Mouse (Mus musculus): Measurements from ENCODE around the gene Hes6.

Gene Hes6

DNA sequence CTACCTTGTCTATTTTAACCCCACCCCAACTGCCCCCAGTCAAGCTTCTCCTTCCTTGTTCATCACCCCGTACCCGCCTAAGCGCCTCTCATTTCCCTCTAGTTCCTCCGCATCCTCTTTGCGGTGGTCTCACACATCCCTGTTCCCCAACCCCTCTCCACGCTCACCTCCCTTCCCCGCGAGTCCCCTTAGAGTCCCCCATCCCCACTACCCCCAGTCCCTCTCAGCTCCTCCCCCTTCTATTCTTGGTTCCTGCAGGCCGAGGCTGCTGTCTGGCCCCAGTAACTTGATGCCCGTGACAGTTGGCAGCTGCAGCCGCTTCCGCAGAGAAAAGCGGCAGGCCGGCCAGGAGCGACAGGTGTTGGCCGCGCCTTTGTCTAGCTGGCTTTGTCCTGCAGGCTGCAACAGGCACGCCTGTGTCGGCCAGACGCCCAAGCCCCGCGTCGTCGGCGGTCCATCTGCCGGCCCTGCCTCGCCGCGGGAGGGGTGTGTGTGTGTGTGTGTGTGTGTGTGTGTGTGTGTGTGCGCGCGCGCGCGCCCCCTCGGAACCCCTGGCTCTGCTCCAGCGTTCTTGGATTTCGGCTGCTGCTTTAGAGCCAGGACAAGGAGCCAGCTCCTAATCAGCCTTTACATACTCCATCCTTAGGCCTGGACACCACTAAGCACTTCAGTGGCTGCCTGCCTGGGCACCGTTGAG lies at the start of gene Hes6:
TSS of gene Hes6 (minus strand) at position 141 of the 697 bp plus-strand sequence.
- DNase-seq (ENCODE audit: low spot score in 2 of 2): peak in 1 of 2 experiments; percentile 55

DNA sequence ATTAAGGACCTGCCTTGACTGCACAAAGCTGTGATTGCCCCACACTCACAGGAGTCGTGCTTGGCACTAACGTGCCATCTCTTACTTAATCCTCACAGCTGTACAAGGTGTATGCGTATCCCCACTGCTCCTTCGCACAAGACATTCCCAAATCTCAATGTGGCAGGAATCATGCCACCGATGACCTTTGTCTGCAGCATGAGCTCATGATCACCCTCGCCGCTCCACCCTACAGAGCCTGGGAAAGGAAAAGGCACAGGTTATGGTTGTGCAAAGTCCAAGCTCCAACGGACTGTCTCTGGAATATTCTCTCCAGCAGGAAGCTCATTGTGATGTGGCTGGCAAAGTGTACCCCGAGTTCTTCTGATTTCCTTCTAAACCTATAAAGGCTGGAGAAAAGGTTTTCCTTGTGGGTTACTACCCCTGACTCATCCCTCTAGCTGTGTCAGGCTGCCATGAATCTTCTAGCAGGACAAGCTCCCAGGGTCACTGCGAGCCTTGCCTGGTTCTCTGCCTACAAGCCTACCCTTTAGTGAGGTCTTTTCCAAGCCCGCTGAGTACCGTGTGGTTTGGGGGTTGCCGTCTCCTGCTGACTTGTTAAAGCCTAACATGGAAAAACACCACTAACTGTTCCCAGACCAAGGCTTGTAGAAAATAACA lies 49.6 kb upstream of the Hes6 start:
- DNase-seq (ENCODE audit: low spot score in 2 of 2): no peak

GRCm38 (mm10) chr1:91460564-91460963 lies 46.7 kb upstream of the Hes6 start:
- DNase-seq (ENCODE audit: low spot score in 2 of 2): no peak

DNA sequence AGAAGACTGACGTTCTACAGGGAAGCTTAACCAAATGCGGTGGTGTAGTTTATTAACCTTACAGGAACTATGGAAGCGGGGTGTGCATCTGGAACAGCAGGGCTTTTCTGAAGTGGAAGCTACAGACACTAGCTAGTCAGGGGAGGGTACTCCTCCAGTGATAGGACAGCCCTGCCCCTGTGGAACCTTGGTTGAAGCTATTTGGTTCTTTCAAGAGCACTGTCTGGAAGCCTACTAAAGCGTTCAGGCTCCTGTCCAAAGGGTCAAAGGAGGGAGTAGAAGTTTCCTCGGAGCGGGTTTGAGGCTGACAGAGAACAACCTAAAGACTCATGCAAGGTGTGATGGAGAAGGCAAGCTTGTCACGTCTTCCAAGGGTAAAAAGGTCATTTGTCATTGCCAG lies 46.2 kb upstream of the Hes6 start:
- DNase-seq (ENCODE audit: low spot score in 2 of 2): no peak

- DNase-seq (ENCODE audit: low spot score in 2 of 2): peak; percentile 97 to 100
Measured at GRCm38 (mm10) chr1:91459059-91459809, 45.4 kb upstream of the Hes6 start, which contains the start of gene Per2. Gene Per2, minus strand, starts transcription at chr1:91459324.

- peak in 1 of 2 experiments; percentile 77 for DNase-seq (ENCODE audit: low spot score in 2 of 2)
Measured at GRCm38 (mm10) chr1:91458223-91458861, 44.5 kb upstream of the Hes6 start.

GRCm38 (mm10) chr1:91457698-91458097 lies 43.9 kb upstream of the Hes6 start:
- DNase-seq (ENCODE audit: low spot score in 2 of 2): peak; percentile 55 to 78

- DNase-seq (ENCODE audit: low spot score in 2 of 2): no peak
Measured at GRCm38 (mm10) chr1:91457116-91457515, 43.3 kb upstream of the Hes6 start.

GRCm38 (mm10) chr1:91456301-91456801 lies 42.5 kb upstream of the Hes6 start:
- peak in 1 of 2 experiments; percentile 48 for DNase-seq (ENCODE audit: low spot score in 2 of 2)

GRCm38 (mm10) chr1:91455661-91456161 lies 41.9 kb upstream of the Hes6 start:
- no peak for DNase-seq (ENCODE audit: low spot score in 2 of 2)

DNA sequence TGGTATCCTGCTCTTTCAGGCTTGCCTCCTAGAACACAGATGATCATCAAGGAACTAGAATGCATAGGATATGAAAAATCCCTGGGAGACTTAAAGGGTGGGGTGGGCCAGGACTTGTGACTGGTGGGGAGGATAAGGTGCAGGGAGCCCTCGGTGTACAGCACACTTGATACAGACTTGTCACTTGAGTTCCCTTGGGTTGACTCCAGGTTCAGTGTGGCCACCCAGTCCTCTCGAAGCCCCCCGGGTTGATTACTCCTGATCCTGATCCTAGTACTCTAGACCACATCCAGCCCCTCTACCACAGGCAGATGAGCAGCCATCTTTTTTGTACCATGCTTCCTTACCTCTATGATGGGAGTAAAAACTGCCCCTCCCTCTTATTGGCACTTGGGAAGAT lies 41.1 kb upstream of the Hes6 start:
- no peak for DNase-seq (ENCODE audit: low spot score in 2 of 2)

DNA sequence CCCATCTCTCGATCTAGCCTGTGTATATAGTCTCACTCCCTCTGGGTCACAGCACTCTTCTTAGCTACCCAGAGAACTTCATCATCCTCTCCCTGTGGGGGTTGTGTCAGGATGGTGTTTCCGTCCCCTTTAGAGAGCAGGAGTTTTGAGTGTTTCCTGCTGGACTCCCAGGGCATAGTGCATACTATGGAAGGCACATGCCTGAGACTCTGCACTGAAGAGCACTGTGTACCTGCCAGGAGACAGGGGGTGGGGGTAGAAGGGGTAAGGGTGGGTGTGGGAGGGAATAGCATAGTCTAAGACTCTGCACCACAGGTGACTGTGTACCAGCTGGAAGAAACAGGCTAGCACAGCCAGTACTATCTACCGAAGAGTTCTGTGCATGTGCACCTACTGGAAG lies 40.5 kb upstream of the Hes6 start:
- no peak for DNase-seq (ENCODE audit: low spot score in 2 of 2)

DNA sequence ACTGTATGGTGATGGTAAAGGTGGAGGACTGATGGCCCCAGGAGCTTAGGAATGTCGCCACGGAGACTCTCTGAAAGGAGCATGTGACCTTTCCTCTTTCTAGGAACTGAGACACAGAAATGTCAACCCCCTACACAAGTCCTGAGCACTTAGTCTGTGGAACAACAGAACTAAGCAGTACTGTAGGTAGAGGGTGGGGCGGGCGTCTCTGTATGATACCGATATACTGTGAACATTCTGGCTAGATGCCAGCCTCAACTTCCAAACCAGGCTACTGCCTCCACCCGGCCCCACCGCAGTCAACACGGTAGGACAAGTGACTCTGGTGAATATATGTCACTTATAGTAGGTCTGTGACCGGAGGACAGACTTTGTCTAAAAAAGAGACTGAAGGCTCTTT lies 40.1 kb upstream of the Hes6 start:
- no peak for DNase-seq (ENCODE audit: low spot score in 2 of 2)

GRCm38 (mm10) chr1:91451547-91452084 lies 37.8 kb upstream of the Hes6 start:
- no peak for DNase-seq (ENCODE audit: low spot score in 2 of 2)

DNA sequence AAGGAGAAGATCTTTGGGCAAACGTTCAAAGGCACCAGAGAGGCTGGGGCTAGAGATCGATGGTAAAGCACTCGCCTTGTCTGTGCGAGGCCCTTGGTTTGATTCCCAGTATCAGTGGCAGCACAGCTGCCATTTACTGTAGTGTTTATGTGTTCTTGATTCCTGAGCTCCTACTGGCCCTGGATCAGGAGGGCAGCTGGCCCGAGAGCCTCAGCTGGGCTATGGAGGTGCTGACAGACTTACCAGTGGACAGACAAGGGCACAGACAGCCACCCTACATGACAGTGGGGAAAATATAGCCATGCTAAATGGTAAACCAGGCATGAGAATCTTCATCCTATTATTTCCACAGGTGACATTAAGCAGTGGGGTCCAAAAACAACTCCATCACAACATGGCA lies 37.0 kb upstream of the Hes6 start:
- DNase-seq (ENCODE audit: low spot score in 2 of 2): no peak

GRCm38 (mm10) chr1:91448688-91449087 lies 34.9 kb upstream of the Hes6 start:
- DNase-seq (ENCODE audit: low spot score in 2 of 2): no peak

DNA sequence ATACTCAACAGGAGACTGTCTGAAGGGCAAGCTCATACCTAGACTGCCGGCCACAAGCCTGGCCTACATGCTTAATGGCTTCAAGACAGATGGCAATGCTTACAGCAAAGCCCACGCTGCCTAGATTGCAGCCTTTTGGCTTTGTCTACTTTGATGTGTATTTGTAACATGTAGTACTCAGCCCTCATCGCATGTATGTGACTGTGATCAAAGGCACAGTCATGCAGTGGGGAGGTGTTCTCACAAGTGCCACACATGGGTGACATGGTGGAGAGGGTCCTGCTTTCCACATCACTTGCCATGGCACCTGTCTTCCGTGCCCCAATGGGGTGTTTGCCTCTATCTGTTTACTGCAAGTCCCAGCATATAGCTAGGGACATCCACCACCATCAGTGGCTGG lies 32.7 kb upstream of the Hes6 start:
- no peak for DNase-seq (ENCODE audit: low spot score in 2 of 2)

DNA sequence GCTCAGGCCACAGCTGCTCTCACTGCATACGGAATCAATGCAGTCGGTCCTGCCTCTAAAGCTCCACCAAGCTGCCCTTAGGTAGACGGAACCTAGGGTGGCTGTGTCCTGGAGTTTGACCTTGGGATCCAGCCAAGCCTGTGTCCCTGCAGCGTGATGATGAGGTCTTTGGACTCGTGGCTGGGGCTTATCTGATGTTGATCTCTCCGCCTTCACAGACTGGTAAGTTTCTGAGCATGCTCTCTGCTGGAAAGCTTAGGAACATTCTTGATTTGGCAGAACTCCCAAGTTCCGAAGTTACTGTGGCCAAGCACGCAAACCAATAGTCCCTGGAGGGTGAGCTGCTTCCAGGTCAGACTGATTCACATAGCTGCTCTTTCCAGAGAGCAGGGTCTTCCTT lies 32.2 kb upstream of the Hes6 start:
- DNase-seq (ENCODE audit: low spot score in 2 of 2): no peak

GRCm38 (mm10) chr1:91444841-91445830 lies 31.3 kb upstream of the Hes6 start:
- DNase-seq (ENCODE audit: low spot score in 2 of 2): peak in 1 of 2 experiments; percentile 47

DNA sequence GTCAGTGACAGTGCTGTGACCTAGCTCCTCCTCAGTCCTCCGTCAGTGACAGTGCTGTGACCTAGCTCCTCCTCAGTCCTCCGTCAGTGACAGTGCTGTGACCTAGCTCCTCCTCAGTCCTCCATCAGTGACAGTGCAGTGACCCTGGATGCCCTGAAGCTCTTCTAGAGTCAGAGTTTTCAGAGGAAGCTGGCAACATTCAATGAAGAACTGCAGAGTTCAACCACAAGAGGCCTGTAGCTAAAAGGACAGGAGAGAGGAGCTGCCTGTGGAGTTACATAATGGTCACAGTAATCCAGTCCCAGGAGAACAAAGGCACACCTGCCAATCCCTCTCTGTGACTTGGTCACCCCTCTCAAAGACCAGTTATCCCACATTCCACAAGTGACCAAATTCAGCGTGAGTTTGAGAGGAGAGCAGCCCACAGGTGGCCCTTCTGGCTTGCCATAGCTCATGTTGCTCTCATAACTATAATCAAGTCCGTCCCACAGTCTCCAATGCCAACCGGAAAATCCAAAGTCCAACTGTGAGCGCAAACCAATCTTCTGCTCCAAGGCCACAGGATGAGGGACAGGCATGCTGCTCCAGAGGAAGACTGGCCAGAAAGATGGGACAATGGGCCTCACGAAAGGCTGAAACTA lies 28.6 kb upstream of the Hes6 start:
- no peak for DNase-seq (ENCODE audit: low spot score in 2 of 2)

All from left cerebral cortex, adult 9 months (tissue).